Mouse (Mus musculus): ENCODE measurements around the gene Tshz2. TPM values are rescaled to one million over a fixed set of nuclear protein-coding genes. Genes with fewer than 3 reads are reported as not detected.

Tshz2 gene
- total and polyA plus RNA-seq, 2 experiments from 2014 or later: 26.4 to 40.8 TPM

- no peak for ATAC-seq (ENCODE audit: low FRiP score)
- TF ChIP-seq CTCF (IDR thresholded peaks at IDR 0.05): no peak
- Histone ChIP-seq H3K27ac (ENCODE audit: low read depth, low read length) (no peak overlapping the region), H3K9ac (replicated peaks; ENCODE audit: low read length, poor library complexity, severe bottlenecking) (no peak overlapping the region), H3K4me2 (ENCODE audit: low read depth, low read length, poor library complexity, severe bottlenecking) (no peak overlapping the region), H3K4me3 (ENCODE audit: low read depth, low read length) (no peak overlapping the region), H3K4me1 (ENCODE audit: insufficient read depth, low read length) (no peaks in the 10 kb centered on the region), H3K36me3 (ENCODE audit: insufficient read depth, low read length) (no peaks in the 10 kb centered on the region), H3K9me3 (ENCODE audit: low read length) (no peaks in the 10 kb centered on the region), H3K27me3 (ENCODE audit: insufficient read depth, low read length) (no peaks in the 10 kb centered on the region)
- 95% methylated on average over 1 of the region's 1 CpGs for WGBS
- DNase-seq (ENCODE audit: low spot score): peak; percentile 59
These were observed 356.4 kb downstream of the Tshz2 start for GRCm38 (mm10) chr2:169989186-169989585.

GRCm38 (mm10) chr2:169990991-169991390 is 358.2 kb downstream of the Tshz2 start:
- WGBS: 89% methylated on average over 7 of the region's 7 CpGs
- no peaks in the 10 kb centered on the region for H3K36me3 ChIP-seq (ENCODE audit: insufficient read depth, low read length)
- DNase-seq (ENCODE audit: low spot score): no peak
- no peak overlapping the region for H3K4me2 ChIP-seq (ENCODE audit: low read depth, low read length, poor library complexity, severe bottlenecking)
- H3K27ac ChIP-seq (ENCODE audit: low read depth, low read length): no peak overlapping the region
- no peaks in the 10 kb centered on the region for H3K9me3 ChIP-seq (ENCODE audit: low read length)
- no peak for TF ChIP-seq CTCF (IDR thresholded peaks at IDR 0.05)
- H3K27me3 ChIP-seq (ENCODE audit: insufficient read depth, low read length): no peaks in the 10 kb centered on the region
- no peak overlapping the region for H3K4me3 ChIP-seq (ENCODE audit: low read depth, low read length)
- no peak overlapping the region for H3K9ac ChIP-seq (replicated peaks; ENCODE audit: low read length, poor library complexity, severe bottlenecking)
- peaks cover 5% of the 10 kb centered on the region; the same call in 1 of the 2 replicates for H3K4me1 ChIP-seq (ENCODE audit: insufficient read depth, low read length)
- ATAC-seq (ENCODE audit: low FRiP score): no peak

- 0 out of 2 replicates have a peak overlapping the region, but pooled peaks have one; percentile 18 for H3K4me2 ChIP-seq (ENCODE audit: low read depth, low read length, poor library complexity, severe bottlenecking)
- H3K9ac ChIP-seq (replicated peaks; ENCODE audit: low read length, poor library complexity, severe bottlenecking): 0 out of 2 replicates have a peak overlapping the region, but pooled peaks have one; percentile 24
These were observed 363.2 kb downstream of the Tshz2 start for GRCm38 (mm10) chr2:169995987-169996386.

GRCm38 (mm10) chr2:169996501-169997237 is 363.9 kb downstream of the Tshz2 start:
- Histone ChIP-seq H3K27me3 (ENCODE audit: insufficient read depth, low read length) (no peaks in the 10 kb centered on the region), H3K36me3 (ENCODE audit: insufficient read depth, low read length) (no peaks in the 10 kb centered on the region), H3K9me3 (ENCODE audit: low read length) (no peaks in the 10 kb centered on the region), H3K27ac (ENCODE audit: low read depth, low read length) (no peak overlapping the region), H3K4me2 (ENCODE audit: low read depth, low read length, poor library complexity, severe bottlenecking) (no peak overlapping the region), H3K4me3 (ENCODE audit: low read depth, low read length) (no peak overlapping the region), H3K9ac (replicated peaks; ENCODE audit: low read length, poor library complexity, severe bottlenecking) (no peak overlapping the region), H3K4me1 (ENCODE audit: insufficient read depth, low read length) (peaks cover 15% of the 10 kb centered on the region)
- ATAC-seq (ENCODE audit: low FRiP score) (no peak), DNase-seq (ENCODE audit: low spot score) (no peak)
- 51% methylated on average over 16 of the region's 16 CpGs for WGBS
- TF ChIP-seq CTCF (IDR thresholded peaks at IDR 0.05): no peak

More at GRCm38 (mm10) chr2:169995987-169996386, 363.2 kb downstream of the Tshz2 start:
- no peak for ATAC-seq (ENCODE audit: low FRiP score)
- DNase-seq (ENCODE audit: low spot score): peak; percentile 33
- Histone ChIP-seq H3K9me3 (ENCODE audit: low read length) (no peaks in the 10 kb centered on the region), H3K36me3 (ENCODE audit: insufficient read depth, low read length) (no peaks in the 10 kb centered on the region), H3K27ac (ENCODE audit: low read depth, low read length) (no peak overlapping the region), H3K27me3 (ENCODE audit: insufficient read depth, low read length) (no peaks in the 10 kb centered on the region), H3K4me1 (ENCODE audit: insufficient read depth, low read length) (peaks cover 15% of the 10 kb centered on the region), H3K4me3 (ENCODE audit: low read depth, low read length) (no peak overlapping the region)
- WGBS: 41% methylated on average over 12 of the region's 12 CpGs
- no peak for TF ChIP-seq CTCF (IDR thresholded peaks at IDR 0.05)

GRCm38 (mm10) chr2:169997276-169998049 is 364.6 kb downstream of the Tshz2 start:
- no peak for ATAC-seq (ENCODE audit: low FRiP score)
- H3K36me3 ChIP-seq (ENCODE audit: insufficient read depth, low read length): no peaks in the 10 kb centered on the region
- H3K27ac ChIP-seq (ENCODE audit: low read depth, low read length): no peak overlapping the region; the same call in 1 of the 2 replicates
- WGBS: 54% methylated on average over 16 of the region's 16 CpGs
- no peak overlapping the region for H3K4me2 ChIP-seq (ENCODE audit: low read depth, low read length, poor library complexity, severe bottlenecking)
- peaks cover 15% of the 10 kb centered on the region for H3K4me1 ChIP-seq (ENCODE audit: insufficient read depth, low read length)
- no peaks in the 10 kb centered on the region for H3K9me3 ChIP-seq (ENCODE audit: low read length)
- DNase-seq (ENCODE audit: low spot score): no peak
- H3K27me3 ChIP-seq (ENCODE audit: insufficient read depth, low read length): no peaks in the 10 kb centered on the region
- H3K9ac ChIP-seq (replicated peaks; ENCODE audit: low read length, poor library complexity, severe bottlenecking): no peak overlapping the region
- no peak for TF ChIP-seq CTCF (IDR thresholded peaks at IDR 0.05)
- H3K4me3 ChIP-seq (ENCODE audit: low read depth, low read length): no peak overlapping the region
